Mouse (Mus musculus) kidney, postnatal 4 days (tissue): ENCODE data around the gene Pak6.
A peak's percentile ranks its signal among the peaks of the same experiment; 100 is the strongest.

Source experiments
- DNase-seq, 2 experiments: peaks; one replicate each; pipeline ENCODE4 v3.0.0; 2021; ENCODE audit warnings: mixed read lengths in 2 of 2

Gene Pak6

GRCm38 (mm10) chr2:118665616-118666015 is 2.5 kb downstream of the Pak6 start:
- no peak for DNase-seq

- no peak for DNase-seq
These were observed 4.1 kb downstream of the Pak6 start for GRCm38 (mm10) chr2:118667181-118667580.

GRCm38 (mm10) chr2:118669245-118669644 is 6.1 kb downstream of the Pak6 start:
- DNase-seq, result peak; percentile 33 to 58

- peak in 1 of 2 experiments; percentile 35 for DNase-seq
These were observed 6.7 kb downstream of the Pak6 start for GRCm38 (mm10) chr2:118669785-118670184.

GRCm38 (mm10) chr2:118671728-118672127 is 8.6 kb downstream of the Pak6 start:
- no peak for DNase-seq

GRCm38 (mm10) chr2:118673686-118674465 is 10.8 kb downstream of the Pak6 start:
- no peak for DNase-seq

- DNase-seq, result no peak
These were observed 11.4 kb downstream of the Pak6 start for GRCm38 (mm10) chr2:118674500-118674899.

- DNase-seq, result peak; percentile 53 to 56
These were observed 14.0 kb downstream of the Pak6 start for GRCm38 (mm10) chr2:118676839-118677741.

- no peak for DNase-seq
These were observed 14.7 kb downstream of the Pak6 start for GRCm38 (mm10) chr2:118677817-118678216.

- no peak for DNase-seq
These were observed 16.5 kb downstream of the Pak6 start for GRCm38 (mm10) chr2:118679577-118679976.

- no peak for DNase-seq
These were observed 17.8 kb downstream of the Pak6 start for GRCm38 (mm10) chr2:118680926-118681325.

GRCm38 (mm10) chr2:118682544-118683260 is 19.6 kb downstream of the Pak6 start:
- DNase-seq, result no peak

GRCm38 (mm10) chr2:118685088-118685487 is 22.0 kb downstream of the Pak6 start:
- DNase-seq, result no peak

GRCm38 (mm10) chr2:118686693-118687092 is 23.6 kb downstream of the Pak6 start:
- no peak for DNase-seq

- no peak for DNase-seq
These were observed 24.7 kb downstream of the Pak6 start for GRCm38 (mm10) chr2:118687791-118688190.

GRCm38 (mm10) chr2:118689875-118690274 is 26.8 kb downstream of the Pak6 start:
- DNase-seq, result no peak

- DNase-seq, result peak; percentile 48 to 63
These were observed 30.4 kb downstream of the Pak6 start for GRCm38 (mm10) chr2:118693370-118693966.

- DNase-seq, result peak; percentile 49 to 67
These were observed 32.7 kb downstream of the Pak6 start for GRCm38 (mm10) chr2:118695677-118696232.

GRCm38 (mm10) chr2:118696451-118697308 is 33.6 kb downstream of the Pak6 start:
- peak; percentile 45 to 55 for DNase-seq

- no peak for DNase-seq
These were observed 34.3 kb downstream of the Pak6 start for GRCm38 (mm10) chr2:118697311-118697877.

GRCm38 (mm10) chr2:118697955-118698354 is 34.9 kb downstream of the Pak6 start:
- peak in 1 of 2 experiments; percentile 19 for DNase-seq
